In genomic region chr12:112797672-112798331, GRCm38 (mm10) we compare ENCODE assay signal across 10 mouse cellular contexts. TPM values are rescaled to one million over a fixed set of nuclear protein-coding genes. Genes with fewer than 3 reads are reported as not detected.
DNase-seq lines count a peak whose midpoint lies in the region; ATAC-seq and TF ChIP-seq lines count a peak whose summit lies in the region.
"Had no signal": no experiment of that assay in that cellular context is flagged by ENCODE, and none has a peak within 500 bp of the region (broad histone marks: within the 10 kb centered on the region; RNA-seq: fewer than 3 reads in every experiment).

No protein-coding gene starts in this region.

- peaks cover 15% of the 10 kb centered on the region for H3K27me3 ChIP-seq in forebrain, embryonic 14.5 days (replicated peaks; ENCODE audit: control insufficient read depth, insufficient read depth, low read length)
- H3K27me3 ChIP-seq in forebrain, embryonic 13.5 days = peaks cover 33% of the 10 kb centered on the region
- H3K27me3 ChIP-seq in stomach, embryonic 14.5 days (ENCODE audit: control insufficient read depth, insufficient read depth, low read length) = 0 out of 2 replicates have a peak, but pooled peaks cover 6% of the 10 kb centered on the region

- no peak overlapping the region for H3K4me2 ChIP-seq in forebrain, embryonic 14.5 days (ENCODE audit: low read length)
- H3K4me2 ChIP-seq in forebrain, embryonic 13.5 days = no peak overlapping the region
- no peak overlapping the region for H3K4me2 ChIP-seq in stomach, embryonic 14.5 days (replicated peaks; ENCODE audit: low read depth, low read length)
- H3K4me2 ChIP-seq: embryonic facial prominence, embryonic 12.5 days had no signal

- 61% methylated on average over 15 of the region's 15 CpGs for WGBS in forebrain, embryonic 14.5 days
- WGBS in forebrain, embryonic 13.5 days = 65% methylated on average over 15 of the region's 15 CpGs
- 45% methylated on average over 14 of the region's 15 CpGs for WGBS in stomach, embryonic 14.5 days

- ATAC-seq in forebrain, embryonic 14.5 days = no peak
- ATAC-seq in forebrain, embryonic 13.5 days = no peak; the same call in 1 of the 2 replicates
- ATAC-seq in stomach, embryonic 14.5 days (ENCODE audit: insufficient number of reproducible peaks, insufficient read depth, low FRiP score, low read depth) = no peak
- ATAC-seq in granulocyte monocyte progenitor cell, adult 5-6 weeks (replicated peaks; ENCODE audit: poor library complexity, severe bottlenecking) = no peak

- H3K9me3 ChIP-seq in forebrain, embryonic 14.5 days (replicated peaks; ENCODE audit: control insufficient read depth, low read length) = no peaks in the 10 kb centered on the region
- H3K9me3 ChIP-seq in forebrain, embryonic 13.5 days (replicated peaks) = no peaks in the 10 kb centered on the region
- H3K9me3 ChIP-seq in stomach, embryonic 14.5 days (ENCODE audit: control insufficient read depth, low read depth, low read length) = no peaks in the 10 kb centered on the region
- H3K9me3 ChIP-seq: embryonic facial prominence, embryonic 12.5 days had no signal

- DNase-seq in forebrain, embryonic 14.5 days (ENCODE audit: low spot score) = peak; percentile 32
- DNase-seq in 3T3-L1 (ENCODE audit: low read depth, low spot score) = peak; percentile 85
- peak; percentile 69 for DNase-seq in left cerebral cortex, adult 2 months (ENCODE audit: extremely low spot score in 1 of 2, low spot score in 2 of 2)
- no peak for DNase-seq in ovary, postnatal 14 days (ENCODE audit: low spot score)

- no peak overlapping the region for H3K27ac ChIP-seq in forebrain, embryonic 14.5 days (ENCODE audit: low read depth, low read length)
- H3K27ac ChIP-seq in forebrain, embryonic 13.5 days = no peak overlapping the region
- peak overlapping the region; percentile 88 for H3K27ac ChIP-seq in embryonic fibroblast, embryonic 13.5 days (ENCODE audit: insufficient read depth, low read length)
- no peak overlapping the region for H3K27ac ChIP-seq in left cerebral cortex, adult 2 months
- peak overlapping the region; percentile 55; the same call in 1 of the 2 replicates for H3K27ac ChIP-seq in stomach, embryonic 14.5 days (ENCODE audit: low read length)
- H3K27ac ChIP-seq: embryonic facial prominence, embryonic 12.5 days; liver, embryonic 14.5 days had no signal

- no peak overlapping the region for H3K9ac ChIP-seq in forebrain, embryonic 14.5 days (ENCODE audit: low read length)
- H3K9ac ChIP-seq in forebrain, embryonic 13.5 days = no peak overlapping the region
- no peak overlapping the region for H3K9ac ChIP-seq in stomach, embryonic 14.5 days (replicated peaks; ENCODE audit: low read depth, low read length)
- H3K9ac ChIP-seq: embryonic facial prominence, embryonic 12.5 days; liver, embryonic 14.5 days had no signal

- 0 out of 2 replicates have a peak, but pooled peaks have one; percentile 19 for TF ChIP-seq POLR2A in embryonic fibroblast, embryonic 13.5 days (IDR thresholded peaks at IDR 0.05; ENCODE audit: low read depth, low read length)

- intact Hi-C loops in left cerebral cortex, adult 2 months (cut with DNase I) = no loop called here

- H3K36me3 ChIP-seq in forebrain, embryonic 14.5 days (ENCODE audit: control insufficient read depth, insufficient read depth, low read length) = no peaks in the 10 kb centered on the region
- H3K36me3 ChIP-seq in forebrain, embryonic 13.5 days (ENCODE audit: poor library complexity, severe bottlenecking) = no peaks in the 10 kb centered on the region
- no peaks in the 10 kb centered on the region for H3K36me3 ChIP-seq in stomach, embryonic 14.5 days (ENCODE audit: control insufficient read depth, insufficient read depth, low read length)
- H3K36me3 ChIP-seq: embryonic facial prominence, embryonic 12.5 days had no signal

- H3K4me1 ChIP-seq in forebrain, embryonic 14.5 days (ENCODE audit: control insufficient read depth, insufficient read depth, low read length) = peaks cover 3% of the 10 kb centered on the region; the same call in 1 of the 2 replicates
- H3K4me1 ChIP-seq in forebrain, embryonic 13.5 days = peaks cover 15% of the 10 kb centered on the region
- peaks cover 25% of the 10 kb centered on the region for H3K4me1 ChIP-seq in embryonic fibroblast, embryonic 13.5 days (ENCODE audit: control insufficient read depth, insufficient read depth, low read length)
- peaks cover 70% of the 10 kb centered on the region for H3K4me1 ChIP-seq in stomach, embryonic 14.5 days (ENCODE audit: control insufficient read depth, insufficient read depth, low read length)

- H3K4me3 ChIP-seq in forebrain, embryonic 14.5 days (ENCODE audit: low read depth, low read length) = no peak overlapping the region
- H3K4me3 ChIP-seq in forebrain, embryonic 13.5 days = no peak overlapping the region
- H3K4me3 ChIP-seq in embryonic fibroblast, embryonic 13.5 days (ENCODE audit: insufficient read depth, low read length) = no peak overlapping the region
- no peak overlapping the region for H3K4me3 ChIP-seq in left cerebral cortex, adult 2 months
- H3K4me3 ChIP-seq in stomach, embryonic 14.5 days (ENCODE audit: low read depth, low read length) = no peak overlapping the region
- H3K4me3 ChIP-seq: embryonic facial prominence, embryonic 12.5 days had no signal

- TF ChIP-seq CTCF in embryonic fibroblast, embryonic 13.5 days (IDR thresholded peaks at IDR 0.05; ENCODE audit: borderline replicate concordance, insufficient read depth, low read length) = no peak
- TF ChIP-seq CTCF in left cerebral cortex, adult 2 months (IDR thresholded peaks at IDR 0.05) = no peak

RNA-seq across cellular contexts. Expression of gene Ahnak2, which starts 4.7 kb away (rescaled TPM):
- polyA plus RNA-seq in forebrain, embryonic 14.5 days (2014; fragmentation: Nextera tagmentation; extraction: Ambion mirVana) = 0.29 and 0.51 TPM in 2 replicates
- 0.25 and 0.35 TPM in 2 replicates for polyA plus RNA-seq in forebrain, embryonic 13.5 days (2015; fragmentation: Nextera tagmentation; extraction: Ambion mirVana)
- 170 and 211 TPM in 2 replicates for polyA plus RNA-seq in embryonic fibroblast, embryonic 13.5 days (2011; ENCODE audit: insufficient read length, low read depth, missing spikeins)
- total RNA-seq in left cerebral cortex, adult 2 months (2021) = 1 to 10 TPM; 8.1 to 8.2 TPM
- polyA plus RNA-seq in stomach, embryonic 14.5 days (2014; fragmentation: Nextera tagmentation; extraction: Ambion mirVana) = 4.6 and 5.0 TPM in 2 replicates
- total RNA-seq in granulocyte monocyte progenitor cell, adult 5-6 weeks (2014; fragmentation: Nextera tagmentation) = not detected in 2 replicates
- total RNA-seq in granulocyte monocyte progenitor cell, adult 5-6 weeks (2017) = not detected in 2 replicates

RNA-seq across cellular contexts. Expression of gene Clba1, which starts 10.9 kb away (rescaled TPM):
- 17.0 and 19.4 TPM in 2 replicates for polyA plus RNA-seq in forebrain, embryonic 14.5 days (2014; fragmentation: Nextera tagmentation; extraction: Ambion mirVana)
- 12.6 and 15.2 TPM in 2 replicates for polyA plus RNA-seq in forebrain, embryonic 13.5 days (2015; fragmentation: Nextera tagmentation; extraction: Ambion mirVana)
- polyA plus RNA-seq in embryonic fibroblast, embryonic 13.5 days (2011; ENCODE audit: insufficient read length, low read depth, missing spikeins) = 13.0 and 18.5 TPM in 2 replicates
- 10 to 100 TPM; 15.7 to 18.6 TPM for total RNA-seq in left cerebral cortex, adult 2 months (2021)
- 6.1 and 8.2 TPM in 2 replicates for polyA plus RNA-seq in stomach, embryonic 14.5 days (2014; fragmentation: Nextera tagmentation; extraction: Ambion mirVana)
- 1.7 and 2.4 TPM in 2 replicates for total RNA-seq in granulocyte monocyte progenitor cell, adult 5-6 weeks (2014; fragmentation: Nextera tagmentation)
- 0.30 and 1.2 TPM in 2 replicates for total RNA-seq in granulocyte monocyte progenitor cell, adult 5-6 weeks (2017)

RNA-seq across cellular contexts. Expression of gene Cdca4, which starts 31.4 kb away (rescaled TPM):
- 101 and 112 TPM in 2 replicates for polyA plus RNA-seq in forebrain, embryonic 14.5 days (2014; fragmentation: Nextera tagmentation; extraction: Ambion mirVana)
- 123 and 134 TPM in 2 replicates for polyA plus RNA-seq in forebrain, embryonic 13.5 days (2015; fragmentation: Nextera tagmentation; extraction: Ambion mirVana)
- polyA plus RNA-seq in embryonic fibroblast, embryonic 13.5 days (2011; ENCODE audit: insufficient read length, low read depth, missing spikeins) = 44.1 and 53.6 TPM in 2 replicates
- total RNA-seq in left cerebral cortex, adult 2 months (2021) = 10 to 100 TPM; 10.5 to 12.4 TPM
- polyA plus RNA-seq in stomach, embryonic 14.5 days (2014; fragmentation: Nextera tagmentation; extraction: Ambion mirVana) = 123 and 130 TPM in 2 replicates
- total RNA-seq in granulocyte monocyte progenitor cell, adult 5-6 weeks (2014; fragmentation: Nextera tagmentation) = 65.6 and 66.5 TPM in 2 replicates
- total RNA-seq in granulocyte monocyte progenitor cell, adult 5-6 weeks (2017) = 61.9 and 64.3 TPM in 2 replicates

RNA-seq across cellular contexts. Expression of gene Pld4, which starts 37.3 kb away (rescaled TPM):
- 5.9 and 7.0 TPM in 2 replicates for polyA plus RNA-seq in forebrain, embryonic 14.5 days (2014; fragmentation: Nextera tagmentation; extraction: Ambion mirVana)
- polyA plus RNA-seq in forebrain, embryonic 13.5 days (2015; fragmentation: Nextera tagmentation; extraction: Ambion mirVana) = 2.9 and 3.8 TPM in 2 replicates
- polyA plus RNA-seq in embryonic fibroblast, embryonic 13.5 days (2011; ENCODE audit: insufficient read length, low read depth, missing spikeins) = 0.30 and 4.2 TPM in 2 replicates
- total RNA-seq in left cerebral cortex, adult 2 months (2021) = 10 to 100 TPM in 1 of 2 experiments, 1 to 10 TPM in 1; 7.4 to 10.1 TPM
- polyA plus RNA-seq in stomach, embryonic 14.5 days (2014; fragmentation: Nextera tagmentation; extraction: Ambion mirVana) = 12.9 and 13.3 TPM in 2 replicates
- total RNA-seq in granulocyte monocyte progenitor cell, adult 5-6 weeks (2014; fragmentation: Nextera tagmentation) = 39.4 and 92.1 TPM in 2 replicates
- 21.1 and 25.4 TPM in 2 replicates for total RNA-seq in granulocyte monocyte progenitor cell, adult 5-6 weeks (2017)

Comparison
In these comparisons a context has a peak if more than half of its experiments do, and no peak if none do; other contexts are left out.
1. H3K27ac ChIP-seq: peak in embryonic fibroblast, embryonic 13.5 days (single experiment) and stomach, embryonic 14.5 days (single experiment); none in forebrain, embryonic 14.5 days (single experiment), forebrain, embryonic 13.5 days (single experiment) and left cerebral cortex, adult 2 months (single experiment).
2. RNA of gene Ahnak2, which starts 4.7 kb away (polyA plus RNA-seq): 170 to 211 TPM in embryonic fibroblast, embryonic 13.5 days; 4.6 to 5.0 TPM in stomach, embryonic 14.5 days, 0.29 to 0.51 TPM in forebrain, embryonic 14.5 days and 0.25 to 0.35 TPM in forebrain, embryonic 13.5 days; every median in the first group is over 10 times any median in the second.